Mouse (Mus musculus): ENCODE data around the gene Adam10. TPM values are rescaled to one million over a fixed set of nuclear protein-coding genes. Genes with fewer than 3 reads are reported as not detected.

Gene Adam10
- polyA plus RNA-seq, 1 experiment from 2014 or later, result 70.2 TPM

GRCm38 (mm10) chr9:70682202-70682601, 3.4 kb downstream of the Adam10 start:
- H3K4me1 ChIP-seq (ENCODE audit: control insufficient read depth, insufficient read depth, low read length), result peaks cover 16% of the 10 kb centered on the region
- no peak for ATAC-seq (replicated peaks; ENCODE audit: insufficient number of reproducible peaks, low FRiP score, low TSS enrichment)
- no peaks in the 10 kb centered on the region for H3K27me3 ChIP-seq (ENCODE audit: control insufficient read depth, insufficient read depth, low read length)
- no peak overlapping the region for H3K9ac ChIP-seq (ENCODE audit: low read depth, low read length)
- WGBS (ENCODE audit: insufficient replicate concordance), result 25% methylated on average over 1 of the region's 1 CpGs
- H3K36me3 ChIP-seq (ENCODE audit: control insufficient read depth, insufficient read depth, low read length), result no peaks in the 10 kb centered on the region
- no peaks in the 10 kb centered on the region for H3K9me3 ChIP-seq (replicated peaks; ENCODE audit: control insufficient read depth, low read length)
- no peak overlapping the region for H3K27ac ChIP-seq (ENCODE audit: low read depth, low read length)
- H3K4me3 ChIP-seq (ENCODE audit: low read depth, low read length), result no peak overlapping the region
- H3K4me2 ChIP-seq, result peak overlapping the region; percentile 34; the same call in 1 of the 2 replicates

DNA sequence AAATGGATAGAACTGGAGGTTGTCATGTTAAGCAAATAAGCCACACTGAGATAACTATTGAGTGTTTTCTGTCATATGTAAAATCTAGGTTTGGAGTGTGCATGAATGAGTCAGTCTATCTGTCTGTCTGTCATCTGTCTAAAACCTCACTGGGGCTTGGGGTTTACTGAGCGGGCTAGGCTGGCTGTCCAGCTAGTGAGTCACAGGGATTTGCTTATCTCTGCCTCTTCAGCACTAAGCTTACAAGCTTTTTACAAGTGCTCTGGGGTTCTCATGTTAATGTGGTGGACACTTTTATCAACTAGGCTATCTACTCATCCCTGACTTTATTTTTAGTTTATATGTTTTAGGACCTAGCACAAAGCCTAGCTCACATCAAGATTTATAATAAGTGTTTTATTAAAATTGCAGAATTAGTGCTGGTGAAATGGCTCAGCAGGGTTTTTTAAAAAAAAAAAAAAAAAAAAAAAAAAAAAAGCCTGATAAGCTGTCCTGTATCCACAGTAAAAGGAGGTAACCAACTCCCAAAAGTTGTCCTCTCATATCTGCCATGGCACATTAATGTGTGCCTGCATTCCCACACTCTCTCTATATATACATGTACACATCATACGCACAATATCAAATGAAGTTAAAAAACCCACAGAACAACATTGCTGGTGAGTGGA, 9.6 kb downstream of the Adam10 start:
- Histone ChIP-seq H3K27ac (ENCODE audit: low read depth, low read length) (no peak overlapping the region), H3K27me3 (ENCODE audit: control insufficient read depth, insufficient read depth, low read length) (no peaks in the 10 kb centered on the region), H3K4me1 (ENCODE audit: control insufficient read depth, insufficient read depth, low read length) (peaks cover 34% of the 10 kb centered on the region), H3K4me2 (no peak overlapping the region), H3K4me3 (ENCODE audit: low read depth, low read length) (no peak overlapping the region), H3K9me3 (replicated peaks; ENCODE audit: control insufficient read depth, low read length) (no peaks in the 10 kb centered on the region), H3K36me3 (ENCODE audit: control insufficient read depth, insufficient read depth, low read length) (no peaks in the 10 kb centered on the region), H3K9ac (ENCODE audit: low read depth, low read length) (no peak overlapping the region)
- no peak for ATAC-seq (replicated peaks; ENCODE audit: insufficient number of reproducible peaks, low FRiP score, low TSS enrichment)
- 48% methylated on average over 2 of the region's 2 CpGs for WGBS (ENCODE audit: insufficient replicate concordance)

DNA sequence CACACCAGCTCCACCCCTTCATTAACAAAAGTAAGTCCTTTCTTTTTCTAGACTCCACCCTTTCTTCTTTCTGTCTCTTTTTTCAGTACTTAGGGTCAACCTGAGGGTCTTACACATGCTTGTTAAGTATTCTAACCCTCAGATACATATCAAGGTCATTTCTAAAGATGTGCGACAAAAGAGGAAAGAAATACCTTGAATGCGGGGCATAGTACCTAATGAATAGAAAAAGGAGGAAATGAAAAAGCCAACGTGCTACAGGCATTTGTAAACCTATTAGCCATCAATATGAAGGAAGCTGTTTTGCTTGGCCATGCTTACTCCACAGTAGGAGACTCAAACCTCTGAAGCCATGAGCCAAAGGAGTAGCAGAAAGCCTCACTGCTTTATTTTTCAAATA, 11.1 kb downstream of the Adam10 start:
- Histone ChIP-seq H3K9ac (ENCODE audit: low read depth, low read length) (no peak overlapping the region), H3K27me3 (ENCODE audit: control insufficient read depth, insufficient read depth, low read length) (no peaks in the 10 kb centered on the region), H3K4me2 (no peak overlapping the region), H3K4me3 (ENCODE audit: low read depth, low read length) (no peak overlapping the region), H3K4me1 (ENCODE audit: control insufficient read depth, insufficient read depth, low read length) (peaks cover 32% of the 10 kb centered on the region), H3K9me3 (replicated peaks; ENCODE audit: control insufficient read depth, low read length) (no peaks in the 10 kb centered on the region), H3K36me3 (ENCODE audit: control insufficient read depth, insufficient read depth, low read length) (no peaks in the 10 kb centered on the region), H3K27ac (ENCODE audit: low read depth, low read length) (no peak overlapping the region)
- ATAC-seq (replicated peaks; ENCODE audit: insufficient number of reproducible peaks, low FRiP score, low TSS enrichment), result no peak
- 82% methylated on average over 3 of the region's 3 CpGs for whole genome bisulfite sequencing (ENCODE audit: insufficient replicate concordance)

DNA sequence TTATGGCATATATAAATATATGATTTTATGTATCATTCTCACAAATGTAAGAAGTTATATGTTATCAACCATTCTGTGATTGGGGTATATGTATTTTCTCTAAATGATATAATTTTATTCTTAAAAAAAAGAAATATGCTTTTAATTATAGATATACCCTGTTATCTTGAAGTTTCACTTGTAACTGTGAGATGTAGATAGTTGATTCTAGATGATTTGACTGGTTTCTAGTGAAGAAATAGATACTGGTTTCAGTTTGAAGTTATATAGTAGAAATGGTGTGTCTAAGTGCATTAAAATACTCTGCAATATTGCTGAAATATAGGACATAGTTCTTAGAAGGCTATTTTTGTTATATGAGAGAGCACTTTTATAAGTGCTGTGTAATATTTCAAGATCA, 11.8 kb downstream of the Adam10 start:
- H3K9me3 ChIP-seq (replicated peaks; ENCODE audit: control insufficient read depth, low read length), result no peaks in the 10 kb centered on the region
- no peak overlapping the region for H3K9ac ChIP-seq (ENCODE audit: low read depth, low read length)
- H3K36me3 ChIP-seq (ENCODE audit: control insufficient read depth, insufficient read depth, low read length), result no peaks in the 10 kb centered on the region
- ATAC-seq (replicated peaks; ENCODE audit: insufficient number of reproducible peaks, low FRiP score, low TSS enrichment), result no peak
- H3K4me2 ChIP-seq, result no peak overlapping the region
- H3K4me3 ChIP-seq (ENCODE audit: low read depth, low read length), result no peak overlapping the region
- peaks cover 29% of the 10 kb centered on the region for H3K4me1 ChIP-seq (ENCODE audit: control insufficient read depth, insufficient read depth, low read length)
- H3K27ac ChIP-seq (ENCODE audit: low read depth, low read length), result no peak overlapping the region
- H3K27me3 ChIP-seq (ENCODE audit: control insufficient read depth, insufficient read depth, low read length), result no peaks in the 10 kb centered on the region

- Histone ChIP-seq H3K9me3 (replicated peaks; ENCODE audit: control insufficient read depth, low read length) (no peaks in the 10 kb centered on the region), H3K27ac (ENCODE audit: low read depth, low read length) (no peak overlapping the region), H3K9ac (ENCODE audit: low read depth, low read length) (no peak overlapping the region), H3K36me3 (ENCODE audit: control insufficient read depth, insufficient read depth, low read length) (no peaks in the 10 kb centered on the region), H3K27me3 (ENCODE audit: control insufficient read depth, insufficient read depth, low read length) (no peaks in the 10 kb centered on the region), H3K4me2 (no peak overlapping the region), H3K4me1 (ENCODE audit: control insufficient read depth, insufficient read depth, low read length) (peaks cover 24% of the 10 kb centered on the region), H3K4me3 (ENCODE audit: low read depth, low read length) (no peak overlapping the region)
- no peak for ATAC-seq (replicated peaks; ENCODE audit: insufficient number of reproducible peaks, low FRiP score, low TSS enrichment)
- WGBS (ENCODE audit: insufficient replicate concordance), result 65% methylated on average over 2 of the region's 2 CpGs
Measured at GRCm38 (mm10) chr9:70691772-70692693, 13.2 kb downstream of the Adam10 start.

DNA sequence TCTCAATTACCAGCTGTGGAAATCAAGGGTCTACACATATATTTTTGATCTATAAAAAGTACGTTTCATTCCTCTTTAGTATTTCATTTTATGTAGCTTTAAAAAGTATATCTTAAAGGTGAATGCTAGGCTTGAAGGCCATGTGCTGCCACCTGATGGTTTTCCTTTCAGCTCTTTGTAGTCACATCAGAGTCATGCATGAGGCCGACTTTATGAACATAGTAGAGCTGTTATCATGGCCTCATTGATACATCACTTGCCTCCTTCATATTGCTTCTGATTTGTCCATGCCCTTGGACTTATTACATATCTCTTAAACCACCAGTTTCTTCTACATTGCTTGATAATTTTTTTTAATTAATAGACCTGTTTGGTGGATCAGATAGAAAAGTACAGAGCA, 16.9 kb downstream of the Adam10 start:
- Histone ChIP-seq H3K36me3 (ENCODE audit: control insufficient read depth, insufficient read depth, low read length) (no peaks in the 10 kb centered on the region), H3K27ac (ENCODE audit: low read depth, low read length) (no peak overlapping the region), H3K4me1 (ENCODE audit: control insufficient read depth, insufficient read depth, low read length) (peaks cover 10% of the 10 kb centered on the region), H3K4me2 (no peak overlapping the region), H3K9ac (ENCODE audit: low read depth, low read length) (no peak overlapping the region), H3K4me3 (ENCODE audit: low read depth, low read length) (no peak overlapping the region), H3K27me3 (ENCODE audit: control insufficient read depth, insufficient read depth, low read length) (no peaks in the 10 kb centered on the region), H3K9me3 (replicated peaks; ENCODE audit: control insufficient read depth, low read length) (no peaks in the 10 kb centered on the region)
- no peak for ATAC-seq (replicated peaks; ENCODE audit: insufficient number of reproducible peaks, low FRiP score, low TSS enrichment)
- 85% methylated on average over 2 of the region's 2 CpGs for WGBS (ENCODE audit: insufficient replicate concordance)

- Histone ChIP-seq H3K4me2 (no peak overlapping the region), H3K9me3 (replicated peaks; ENCODE audit: control insufficient read depth, low read length) (no peaks in the 10 kb centered on the region), H3K9ac (ENCODE audit: low read depth, low read length) (no peak overlapping the region), H3K4me1 (ENCODE audit: control insufficient read depth, insufficient read depth, low read length) (no peaks in the 10 kb centered on the region), H3K27ac (ENCODE audit: low read depth, low read length) (no peak overlapping the region), H3K27me3 (ENCODE audit: control insufficient read depth, insufficient read depth, low read length) (no peaks in the 10 kb centered on the region), H3K36me3 (ENCODE audit: control insufficient read depth, insufficient read depth, low read length) (no peaks in the 10 kb centered on the region), H3K4me3 (ENCODE audit: low read depth, low read length) (no peak overlapping the region)
- WGBS (ENCODE audit: insufficient replicate concordance), result 56% methylated on average over 1 of the region's 1 CpGs
- ATAC-seq (replicated peaks; ENCODE audit: insufficient number of reproducible peaks, low FRiP score, low TSS enrichment), result no peak
Measured at GRCm38 (mm10) chr9:70698090-70698489, 19.3 kb downstream of the Adam10 start.

DNA sequence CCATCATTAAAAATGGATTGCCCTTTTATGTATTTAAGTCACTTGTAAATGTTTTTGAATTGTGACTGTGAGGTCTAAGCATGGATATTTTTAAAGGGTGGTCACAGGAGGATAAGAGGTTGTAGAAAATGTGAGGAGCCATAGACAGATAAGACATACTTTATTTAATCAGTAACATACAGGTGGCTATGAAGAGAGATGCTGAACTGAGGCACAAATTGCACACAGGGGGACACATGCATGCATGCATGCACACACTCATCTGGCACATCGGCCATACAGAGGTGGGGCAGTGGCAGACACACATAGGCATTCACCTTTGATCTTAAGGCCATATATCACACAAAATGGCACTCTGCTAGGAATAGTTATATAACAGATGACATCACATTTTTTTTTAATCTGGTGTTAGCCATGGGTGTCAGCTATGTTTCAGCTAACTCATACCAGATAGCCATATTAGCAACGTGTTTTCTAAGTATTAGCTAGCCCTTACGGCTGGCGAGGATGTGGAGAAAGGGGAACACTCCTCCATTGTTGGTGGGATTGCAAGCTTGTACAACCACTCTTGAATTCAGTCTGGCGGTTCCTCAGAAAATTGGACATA, 24.9 kb downstream of the Adam10 start:
- Histone ChIP-seq H3K9me3 (replicated peaks; ENCODE audit: control insufficient read depth, low read length) (no peaks in the 10 kb centered on the region), H3K27ac (ENCODE audit: low read depth, low read length) (no peak overlapping the region), H3K4me3 (ENCODE audit: low read depth, low read length) (no peak overlapping the region), H3K36me3 (ENCODE audit: control insufficient read depth, insufficient read depth, low read length) (peaks cover 2% of the 10 kb centered on the region; the same call in 1 of the 2 replicates), H3K4me1 (ENCODE audit: control insufficient read depth, insufficient read depth, low read length) (no peaks in the 10 kb centered on the region), H3K4me2 (no peak overlapping the region), H3K27me3 (ENCODE audit: control insufficient read depth, insufficient read depth, low read length) (no peaks in the 10 kb centered on the region), H3K9ac (ENCODE audit: low read depth, low read length) (no peak overlapping the region)
- WGBS (ENCODE audit: insufficient replicate concordance), result 89% methylated on average over 5 of the region's 5 CpGs
- no peak for ATAC-seq (replicated peaks; ENCODE audit: insufficient number of reproducible peaks, low FRiP score, low TSS enrichment)
